Mouse (Mus musculus) olfactory bulb, adult 2 months (tissue): ENCODE data around the gene Gdf7.

Experiments used
- CTCF ChIP-seq: fragments of 200-500 bp; IDR thresholded peaks from 2 replicates; pipeline ENCODE4 v1.5.1; 2012; ENCODE audit warnings: low read depth, mild to moderate bottlenecking, low read length, moderate library complexity; ENCODE audit not compliant: insufficient read depth
- POLR2A ChIP-seq: fragments of 200-500 bp; IDR thresholded peaks from 2 replicates; pipeline ENCODE4 v1.6.1; 2012; ENCODE audit warnings: mild to moderate bottlenecking, low read depth, low read length, moderate library complexity; ENCODE audit not compliant: insufficient read depth

DNA sequence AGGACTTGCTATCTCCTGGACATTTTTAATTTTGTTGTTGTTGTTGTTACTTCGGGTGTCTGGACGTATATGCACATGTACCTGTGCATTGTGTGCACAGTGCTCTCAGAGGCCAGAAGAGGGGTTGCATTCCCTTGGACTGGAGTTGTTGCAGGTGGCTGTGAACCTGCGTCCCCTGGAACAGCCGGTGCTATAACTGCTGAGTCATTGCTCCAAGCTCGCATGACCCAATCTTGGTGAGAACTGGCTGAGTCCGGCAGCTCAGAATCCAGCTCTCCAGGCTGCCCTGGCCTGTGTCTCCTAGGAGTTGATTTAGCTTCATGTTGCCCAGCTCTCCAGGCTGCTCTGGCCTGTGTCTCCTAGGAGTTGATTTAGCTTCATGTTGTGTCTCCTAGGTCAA is 39.3 kb upstream of the Gdf7 start:
- no peak for TF ChIP-seq CTCF
- TF ChIP-seq POLR2A: no peak
